Mouse (Mus musculus): Measurements from ENCODE around the gene Fam135a.
"Not testable (repeated sequence)": the region's sequence is repeated elsewhere in the genome, so short reads cannot be mapped to it uniquely, and the experiment has no call there.

The Fam135a gene

DNA sequence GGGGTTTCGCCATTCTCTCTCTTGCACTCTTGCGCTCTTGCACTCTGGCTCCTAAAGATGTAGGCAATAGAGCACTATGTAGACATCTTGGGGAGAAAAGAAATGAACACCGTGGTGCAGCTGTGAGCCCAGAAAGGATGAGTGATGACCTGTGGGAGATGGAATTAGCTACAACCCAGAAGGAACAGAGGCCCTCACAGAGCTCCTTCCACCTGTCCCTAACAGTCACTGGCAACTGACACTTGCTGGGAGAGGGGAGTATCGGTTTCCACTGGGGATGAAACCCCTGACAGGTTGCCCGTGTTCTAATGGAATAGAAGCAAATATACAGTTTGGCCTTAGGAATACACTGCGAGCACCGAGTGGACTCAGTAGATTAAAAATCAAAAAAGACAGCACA, 31.3 kb downstream of the Fam135a start:
- DNase-seq (ENCODE audit: low read depth, low spot score) = no peak

DNA sequence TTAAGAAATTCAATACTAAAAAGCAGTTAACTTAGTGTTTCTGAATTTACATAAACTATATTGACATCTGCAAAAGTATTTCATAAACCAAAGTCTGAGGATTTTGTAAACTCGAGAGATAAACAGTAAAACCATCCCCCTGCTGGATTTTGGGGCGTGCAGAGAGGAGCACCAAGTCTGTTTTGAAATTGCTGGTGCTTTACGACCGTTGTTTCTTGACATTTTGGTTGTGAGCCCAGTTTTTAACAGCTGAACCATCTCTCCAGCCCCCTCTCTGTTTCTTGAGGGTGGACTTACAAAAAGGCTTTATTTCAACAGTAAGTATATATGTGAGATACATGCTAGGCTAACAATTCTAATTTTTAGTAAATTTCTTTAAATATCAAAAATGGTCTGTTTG, 33.4 kb downstream of the Fam135a start:
- DNase-seq (ENCODE audit: low read depth, low spot score) = no peak

DNA sequence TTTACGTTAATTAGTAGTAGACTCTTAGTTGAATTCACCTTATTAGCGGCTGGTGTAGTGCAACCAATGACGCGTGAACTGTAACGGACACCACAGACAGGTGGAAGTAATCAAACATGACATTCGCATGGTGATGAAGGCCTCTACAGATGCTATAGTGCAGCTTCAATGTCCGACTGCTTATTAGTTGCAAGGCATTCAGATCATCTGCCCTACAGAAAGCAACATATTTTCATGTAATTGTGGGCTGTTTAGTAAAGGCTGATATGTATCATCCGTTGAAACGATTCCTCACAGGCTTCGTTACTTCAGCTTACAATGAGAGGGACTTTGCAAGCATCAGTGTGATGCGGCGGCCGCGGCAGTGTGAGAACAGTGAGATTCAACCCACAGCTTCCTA, 44.4 kb downstream of the Fam135a start:
- no peak for DNase-seq (ENCODE audit: low read depth, low spot score)

DNA sequence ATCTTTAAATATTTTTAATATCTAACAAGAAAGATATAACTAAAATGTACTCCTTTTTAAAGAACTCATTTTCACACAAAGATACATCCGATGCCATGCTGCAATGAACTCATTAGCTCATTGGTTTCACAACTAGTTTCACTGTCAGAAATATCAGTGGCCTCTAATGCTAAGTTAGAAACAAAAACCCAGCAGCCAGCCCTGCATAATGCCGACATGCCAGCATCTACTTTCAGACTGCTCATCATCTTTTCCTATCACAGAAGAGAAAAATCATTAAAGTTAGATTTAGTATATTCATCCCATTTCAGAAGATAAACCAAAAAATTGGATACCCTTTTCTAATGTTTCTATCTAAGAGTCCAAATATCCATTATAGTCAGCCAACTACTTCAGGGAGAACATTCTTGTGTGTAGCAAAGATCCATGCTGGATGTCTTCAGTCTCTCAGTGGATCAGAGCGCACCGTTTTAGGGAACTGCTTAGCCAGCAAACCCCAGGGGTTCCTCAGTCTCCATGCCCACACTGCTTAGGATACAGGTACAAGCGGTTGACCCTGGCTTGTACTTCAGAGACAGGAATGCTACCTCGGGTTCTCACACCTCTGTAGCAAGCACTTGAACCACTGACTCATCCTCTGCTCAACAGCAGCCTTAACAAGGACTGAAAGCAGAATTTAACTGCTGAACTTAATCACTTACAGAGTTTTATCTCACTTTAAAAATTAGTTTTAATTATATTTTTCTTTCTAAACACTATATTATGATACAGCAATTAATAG, 53.2 kb downstream of the Fam135a start:
- DNase-seq (ENCODE audit: low read depth, low spot score) = no peak

DNA sequence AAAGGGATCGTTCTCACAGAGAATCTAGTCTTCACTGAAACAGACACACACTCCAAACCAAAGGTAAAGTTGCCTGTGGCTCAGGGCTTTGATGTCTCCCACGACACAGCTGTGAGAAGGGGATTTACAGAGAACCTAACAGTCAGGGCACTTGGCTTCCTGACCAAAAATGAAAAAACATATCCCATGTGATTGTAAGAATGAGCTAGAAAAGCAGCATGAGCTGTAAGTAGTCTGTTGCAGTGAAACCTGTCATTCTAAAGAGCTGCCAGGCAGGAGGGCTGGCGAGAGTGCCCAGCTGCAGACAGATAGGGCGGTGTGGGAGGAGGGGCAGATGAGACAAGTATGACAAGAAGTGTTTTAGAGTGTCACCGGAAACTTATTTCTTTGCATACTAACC, 54.5 kb downstream of the Fam135a start:
- no peak for DNase-seq (ENCODE audit: low read depth, low spot score)

DNA sequence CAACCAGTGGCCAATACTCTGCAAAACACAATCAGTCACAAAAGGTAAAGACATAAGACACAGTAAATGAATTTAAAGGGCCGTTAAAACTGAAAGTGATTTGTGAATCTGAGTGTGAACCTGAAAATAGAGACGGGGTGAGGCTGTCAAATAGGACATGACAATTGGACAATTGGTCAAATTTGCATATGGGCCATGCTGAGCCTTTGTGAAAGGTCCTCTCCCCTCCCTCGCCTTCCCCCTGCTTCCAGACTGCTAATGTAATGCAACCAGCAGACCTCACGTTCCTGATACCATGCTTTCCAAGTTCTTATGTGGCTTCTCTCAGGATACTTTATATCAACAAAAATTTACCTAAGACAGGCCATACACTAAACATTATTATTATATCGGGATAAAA, 57.1 kb downstream of the Fam135a start:
- no peak for DNase-seq (ENCODE audit: low read depth, low spot score)

DNA sequence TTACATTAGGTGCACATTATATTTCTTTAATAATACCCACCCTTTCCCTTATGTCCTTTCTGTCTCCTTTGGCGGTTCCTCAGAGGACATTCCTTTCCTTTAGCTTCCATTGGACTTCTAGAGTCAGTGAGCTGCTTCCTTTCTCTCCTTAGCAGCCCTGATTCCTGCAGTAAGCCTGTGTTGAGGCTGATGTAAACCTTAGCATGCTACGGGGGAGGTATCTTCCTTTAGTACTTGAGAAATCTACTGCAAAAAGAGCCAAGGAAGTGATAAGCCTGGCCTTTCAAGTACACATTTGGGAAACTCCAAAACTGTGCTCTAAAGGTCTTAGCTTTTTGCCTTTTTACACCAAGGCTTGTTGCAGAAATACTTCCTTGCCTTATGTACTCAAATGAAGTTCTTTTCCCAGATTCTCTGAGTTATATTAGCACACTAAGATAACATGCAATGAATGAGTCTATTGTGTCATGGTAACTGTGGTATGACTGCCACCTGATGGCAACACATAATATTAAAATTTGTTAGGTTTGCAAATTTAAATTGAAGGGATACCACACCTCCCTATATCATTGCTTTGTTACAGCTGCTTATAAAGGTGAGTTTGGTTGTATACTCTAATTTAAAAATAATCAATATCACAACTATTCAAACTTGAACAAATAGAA, 66.2 kb downstream of the Fam135a start:
- no peak for DNase-seq (ENCODE audit: low read depth, low spot score)

DNA sequence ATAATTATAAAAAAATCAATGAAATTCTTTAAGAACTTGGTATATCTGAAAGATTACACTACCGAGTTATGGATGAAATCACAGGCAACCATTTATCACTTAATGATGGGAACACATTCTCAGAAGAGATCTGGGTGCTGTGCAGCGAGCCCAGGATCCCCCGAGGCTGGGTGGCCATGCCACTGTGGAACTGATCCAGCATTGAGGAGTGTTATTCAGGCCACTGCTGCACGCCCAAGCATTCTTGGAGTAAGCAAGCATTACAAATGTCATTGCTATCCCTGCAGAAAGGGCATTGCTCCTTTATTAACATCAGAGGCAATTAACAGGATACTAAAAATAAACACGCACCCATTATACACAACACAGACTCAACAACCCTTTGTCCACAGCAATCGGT, 89.3 kb downstream of the Fam135a start:
- DNase-seq (ENCODE audit: low read depth, low spot score) = no peak

DNA sequence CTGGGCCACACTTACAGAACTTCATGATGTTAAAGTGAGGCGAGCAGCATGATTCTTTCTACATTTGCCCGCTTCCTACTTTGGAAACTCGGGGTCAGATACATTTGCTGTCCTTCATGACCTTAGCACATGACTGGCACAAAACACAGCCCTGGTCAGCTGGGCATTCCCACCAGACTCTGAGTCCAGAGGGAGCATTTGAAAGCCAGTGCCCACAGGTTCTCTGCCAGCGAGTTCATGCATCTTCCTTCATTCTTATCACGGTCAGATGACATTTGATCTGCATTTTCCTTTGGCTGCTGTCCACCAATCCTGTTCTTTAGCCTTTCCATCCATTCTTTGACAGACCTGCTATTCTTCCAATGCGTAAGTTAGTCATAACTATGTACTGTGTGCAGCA, 90.1 kb downstream of the Fam135a start:
- DNase-seq (ENCODE audit: low read depth, low spot score) = no peak

DNA sequence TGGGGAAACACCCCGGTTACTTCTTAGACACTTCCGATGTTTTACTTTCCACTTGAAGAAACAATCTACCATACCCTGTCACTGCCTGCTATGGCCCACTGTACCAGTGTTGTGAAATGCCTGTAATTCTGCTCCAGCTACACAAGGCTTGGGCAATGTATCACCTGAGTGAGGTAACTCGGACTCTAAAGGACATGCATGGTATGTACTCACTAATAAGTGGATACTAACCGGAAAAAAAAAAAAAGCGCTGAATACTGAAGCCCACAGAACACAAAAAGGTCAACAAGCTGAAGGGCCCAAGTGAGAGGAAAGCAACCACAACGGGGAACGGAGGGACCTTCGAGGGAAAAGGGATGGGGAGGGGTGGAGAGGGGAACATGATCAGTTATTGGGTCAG, 92.5 kb downstream of the Fam135a start:
- no peak for DNase-seq (ENCODE audit: low read depth, low spot score)

DNA sequence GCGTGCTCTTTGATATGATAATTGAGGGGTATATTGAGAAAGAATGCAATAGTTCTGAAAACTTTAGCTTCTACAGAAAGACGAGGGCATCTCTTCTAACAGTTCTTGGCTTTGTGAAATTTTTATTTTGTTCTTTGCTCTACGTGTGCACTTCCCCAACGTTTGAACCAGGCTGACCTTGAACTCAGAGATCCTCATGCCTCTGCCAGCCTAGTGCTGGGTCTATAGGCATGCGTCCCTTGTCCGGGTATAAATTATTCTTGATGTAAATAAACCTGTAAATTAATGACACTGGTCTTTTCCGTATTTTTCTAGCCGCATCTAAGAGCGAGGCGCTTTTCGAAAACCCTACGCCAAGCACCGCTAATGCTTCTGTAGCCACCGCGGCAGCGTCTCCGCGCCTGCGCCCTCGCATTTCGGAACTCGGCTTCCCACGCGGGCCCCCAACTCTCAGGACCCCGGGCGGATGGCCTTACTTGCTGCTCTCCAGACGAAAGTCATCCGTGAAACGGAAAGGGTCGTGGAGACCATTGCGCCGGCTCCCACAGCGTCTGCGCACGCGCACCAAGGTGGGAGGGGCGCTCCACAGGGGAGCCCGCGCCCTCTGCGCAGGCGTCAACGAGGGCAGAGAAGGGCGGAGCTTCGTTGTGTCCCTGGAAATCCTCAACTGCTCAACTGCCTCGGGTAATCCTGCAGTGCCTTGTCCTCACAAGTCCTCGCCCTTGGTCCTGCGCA, 94.9 kb downstream of the Fam135a start, which contains the start of gene Sdhaf4:
Gene Sdhaf4, minus strand, starts transcription at position 587 of the 735 bp plus-strand sequence.
- peak; percentile 76 for DNase-seq (ENCODE audit: low read depth, low spot score)

DNA sequence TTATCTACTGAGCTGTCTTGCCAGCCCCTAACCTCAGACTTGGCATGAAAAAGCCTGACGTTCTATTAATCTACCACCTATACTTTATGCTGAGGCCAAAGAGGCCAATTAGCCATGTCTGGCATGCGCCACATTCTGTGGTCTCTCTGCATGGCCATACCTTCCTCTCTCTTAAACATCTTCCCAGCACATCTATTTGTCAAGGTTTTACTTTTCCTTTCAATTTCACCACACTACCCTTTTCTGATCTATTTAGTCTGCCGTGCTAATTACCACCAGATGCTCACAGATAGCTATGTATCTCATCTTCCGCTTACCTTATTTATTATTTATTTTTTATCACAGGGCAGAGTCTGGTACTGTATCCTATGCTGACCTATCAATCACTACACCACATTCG, 100.8 kb downstream of the Fam135a start:
- no peak for DNase-seq (ENCODE audit: low read depth, low spot score)

DNA sequence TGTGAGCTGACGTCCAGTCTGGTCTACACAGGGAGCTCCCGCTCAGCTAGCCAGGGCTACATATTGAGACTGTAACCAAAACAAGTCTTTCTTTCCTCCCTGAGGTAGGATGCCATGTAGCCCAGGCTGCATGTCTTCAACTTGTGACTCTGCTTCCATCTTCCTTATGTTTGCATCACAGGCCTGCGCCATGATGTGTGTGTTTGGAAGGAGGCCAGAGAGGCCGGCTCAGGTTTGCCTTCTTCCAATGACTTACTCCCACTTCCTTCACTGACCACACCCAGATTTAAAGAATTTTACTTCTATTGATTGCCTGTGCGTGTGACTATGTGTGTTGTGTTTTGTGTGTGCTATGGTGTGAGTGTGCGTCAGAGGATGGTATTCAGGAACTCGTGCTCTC, 101.3 kb downstream of the Fam135a start:
- DNase-seq (ENCODE audit: low read depth, low spot score) = no peak

DNA sequence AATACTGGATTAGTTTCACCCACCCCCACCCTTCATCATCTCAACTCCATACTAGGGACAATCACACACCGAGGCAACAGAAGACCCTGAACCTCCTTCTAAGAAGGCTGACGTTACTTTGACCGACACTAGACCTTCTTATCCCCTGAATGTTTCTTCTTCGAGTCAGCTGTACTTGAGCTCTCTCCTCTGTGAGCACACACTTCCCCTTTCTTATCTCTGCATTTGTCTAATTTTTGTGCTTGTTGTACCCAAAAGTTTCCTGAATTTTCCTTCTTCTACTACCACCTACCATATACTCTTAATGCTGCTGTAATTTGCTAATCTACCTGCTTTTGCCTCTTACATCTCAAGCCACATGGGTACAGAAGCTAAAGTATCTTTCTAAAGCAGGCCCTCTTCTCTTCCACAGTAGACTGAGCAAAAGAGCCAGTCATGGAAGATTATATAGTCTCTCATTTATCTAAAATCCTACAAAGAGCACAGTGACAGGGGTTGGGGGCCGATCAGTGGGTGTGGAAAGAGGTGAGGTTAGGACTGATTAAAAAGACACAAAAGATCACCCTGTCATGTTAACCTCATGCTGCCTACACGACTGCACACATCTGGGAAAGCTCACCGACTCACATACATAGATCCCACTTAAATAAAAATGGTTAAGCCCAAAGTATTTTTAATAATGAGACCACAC, 101.9 kb downstream of the Fam135a start:
- no peak for DNase-seq (ENCODE audit: low read depth, low spot score)

DNA sequence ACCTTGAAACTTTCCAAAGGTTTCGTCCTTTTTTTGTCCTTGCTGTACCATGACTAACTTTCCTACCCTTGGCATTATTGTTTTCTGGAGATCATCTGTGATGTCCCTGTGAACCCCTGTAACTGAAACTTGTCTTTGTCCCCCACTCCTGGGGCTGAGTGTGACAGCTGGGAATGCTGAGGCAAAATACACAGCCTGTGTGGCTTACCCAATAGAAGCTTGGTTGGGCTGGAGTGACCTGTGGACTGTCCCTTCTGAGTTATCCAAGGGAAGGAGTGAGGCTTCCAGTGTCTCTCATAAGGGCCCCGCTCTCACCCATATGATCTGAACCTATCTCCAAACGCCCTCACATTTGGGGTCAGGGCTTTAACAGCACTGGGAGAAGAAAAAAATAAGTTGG, 102.6 kb downstream of the Fam135a start:
- no peak for DNase-seq (ENCODE audit: low read depth, low spot score)

DNA sequence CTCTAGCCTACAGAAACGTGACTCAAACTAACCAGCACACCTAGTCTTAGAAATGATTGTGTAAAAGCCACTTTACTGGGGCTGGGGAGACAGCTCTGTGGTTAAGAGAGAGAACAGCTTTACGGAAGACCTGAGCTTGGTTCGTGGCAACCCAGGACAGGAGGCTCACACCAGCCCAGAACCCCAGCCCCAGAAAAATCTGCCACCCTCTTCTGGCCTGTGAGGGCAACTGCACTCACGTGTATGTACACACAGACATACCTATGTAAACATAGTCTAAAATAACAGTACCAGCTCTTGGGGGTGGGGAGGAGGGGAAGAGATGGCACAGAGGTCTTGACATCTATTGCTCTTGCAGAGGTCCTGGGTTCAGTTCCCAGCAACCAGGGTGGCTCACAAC, 104.7 kb downstream of the Fam135a start:
- DNase-seq (ENCODE audit: low read depth, low spot score) = no peak

DNA sequence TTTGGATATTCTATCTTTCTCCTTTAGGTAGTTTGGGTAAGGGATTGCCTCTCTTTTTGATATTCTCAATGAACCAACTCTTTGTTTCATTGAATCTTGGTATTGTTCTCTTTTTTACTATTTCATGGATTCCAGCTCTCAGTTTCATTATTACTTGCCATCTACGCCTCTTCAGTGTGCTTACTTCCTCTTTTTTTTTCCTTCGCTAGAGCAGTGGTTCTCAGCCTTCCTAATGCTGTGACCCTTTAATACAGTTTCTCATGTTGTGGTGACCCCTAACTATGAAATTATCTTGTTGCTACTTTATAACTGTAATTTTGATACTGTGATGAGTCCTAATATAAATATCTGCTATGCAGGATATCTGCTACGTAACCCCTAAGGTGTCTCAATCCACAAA, 117.0 kb downstream of the Fam135a start:
- no peak for DNase-seq (ENCODE audit: low read depth, low spot score)

DNA sequence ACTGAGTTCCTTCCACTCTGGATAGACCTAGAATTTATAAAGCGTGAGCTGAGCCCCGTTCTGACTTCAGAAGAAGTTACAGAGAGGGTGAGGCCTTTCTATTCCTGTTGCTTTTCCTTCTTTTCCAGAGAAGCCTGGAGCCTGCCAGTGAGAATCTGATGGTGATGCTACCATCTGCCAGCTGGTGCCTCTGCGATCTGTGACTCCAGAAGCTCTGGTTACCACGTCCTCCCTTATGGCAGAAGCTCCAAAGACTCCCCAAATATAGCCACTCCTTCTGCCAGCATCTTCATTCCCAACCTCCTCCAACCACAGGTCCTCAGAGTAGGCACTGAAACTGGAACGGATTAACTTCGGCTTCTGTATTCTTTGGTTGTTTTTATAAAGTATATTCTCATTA, 121.9 kb downstream of the Fam135a start:
- DNase-seq (ENCODE audit: low read depth, low spot score) = no peak

DNA sequence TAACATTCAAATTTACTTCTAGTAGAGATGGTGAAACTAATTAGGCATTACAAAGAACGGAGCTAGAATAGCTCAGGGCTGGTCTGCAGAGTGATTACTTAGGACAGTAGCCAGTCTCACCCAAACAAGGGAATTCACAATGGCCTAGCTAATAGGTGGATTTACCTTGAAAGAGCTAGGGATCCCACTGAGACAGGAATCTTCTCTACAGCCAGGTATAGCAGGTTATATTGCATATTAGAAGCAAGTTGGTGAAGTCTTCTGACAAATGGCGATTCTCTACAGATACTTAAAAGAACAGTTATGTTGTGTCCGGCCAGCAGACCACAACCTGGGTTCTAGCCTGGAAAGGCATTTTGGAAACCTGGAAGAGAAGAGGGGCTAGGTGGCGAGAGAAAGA, 129.0 kb downstream of the Fam135a start:
- not testable (repeated sequence) for DNase-seq (ENCODE audit: low read depth, low spot score)

DNA sequence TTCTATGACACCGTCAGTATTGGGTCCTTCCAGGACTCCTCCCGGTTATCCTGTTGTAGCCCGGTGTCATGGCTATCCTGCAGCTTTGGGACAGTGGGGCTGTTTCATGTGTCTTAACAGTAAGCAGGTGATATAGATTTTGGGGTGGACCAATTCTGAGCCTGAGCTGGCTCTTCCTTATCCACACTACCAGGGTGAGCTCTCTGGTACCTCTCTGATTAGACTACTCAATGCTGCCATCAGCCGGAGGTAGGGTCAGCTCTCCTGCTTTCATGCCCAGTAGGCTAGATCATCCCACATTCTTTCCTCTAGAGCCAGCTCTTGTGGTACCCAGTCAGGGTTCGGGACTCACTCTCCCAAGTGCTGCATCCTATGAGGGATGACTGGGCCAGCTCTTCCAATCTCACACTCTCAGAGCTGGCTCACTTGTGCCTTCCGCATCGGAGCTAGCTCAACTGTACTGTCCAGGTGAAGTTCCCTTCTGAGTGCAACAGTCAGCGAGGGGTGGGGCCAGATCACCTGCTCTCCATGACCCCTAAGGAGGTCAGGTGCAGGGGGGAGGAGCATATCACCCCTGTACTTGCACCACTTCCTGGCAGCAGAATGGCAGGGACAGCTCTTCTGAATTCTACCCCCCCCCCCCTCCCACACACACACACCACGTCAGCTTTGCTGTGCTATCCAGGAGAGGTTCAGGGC, 132.0 kb downstream of the Fam135a start:
- no peak for DNase-seq (ENCODE audit: low read depth, low spot score)

DNA sequence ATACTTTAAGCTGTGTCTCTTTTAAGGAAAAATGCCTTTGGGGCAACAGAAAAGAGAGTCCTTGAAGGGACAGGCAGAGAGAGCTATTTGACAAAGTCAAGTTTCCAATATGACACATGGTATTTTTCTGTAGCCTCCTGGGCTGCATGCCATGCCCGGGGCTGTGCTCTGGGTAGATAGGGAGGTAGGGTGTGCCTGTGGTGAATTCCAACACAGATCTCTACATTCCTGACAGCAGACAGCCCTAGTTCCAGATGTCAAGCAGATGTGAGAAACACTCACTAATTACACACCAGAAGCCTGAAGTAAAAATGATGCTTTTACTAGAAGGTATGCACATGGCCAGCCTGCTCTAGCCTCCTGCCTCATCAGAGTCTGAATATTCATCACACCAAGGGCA, 133.9 kb downstream of the Fam135a start:
- DNase-seq (ENCODE audit: low read depth, low spot score) = no peak

All from brain, embryonic 18.5 days (tissue).